Mouse (Mus musculus): ENCODE measurements around the gene Cic. TPM values are rescaled to one million over a fixed set of nuclear protein-coding genes. Genes with fewer than 3 reads are reported as not detected.
A peak's percentile ranks its signal among the peaks of the same experiment; 100 is the strongest.

Gene Cic
- polyA plus RNA-seq, 1 experiment from 2014 or later = 46.6 TPM

DNA sequence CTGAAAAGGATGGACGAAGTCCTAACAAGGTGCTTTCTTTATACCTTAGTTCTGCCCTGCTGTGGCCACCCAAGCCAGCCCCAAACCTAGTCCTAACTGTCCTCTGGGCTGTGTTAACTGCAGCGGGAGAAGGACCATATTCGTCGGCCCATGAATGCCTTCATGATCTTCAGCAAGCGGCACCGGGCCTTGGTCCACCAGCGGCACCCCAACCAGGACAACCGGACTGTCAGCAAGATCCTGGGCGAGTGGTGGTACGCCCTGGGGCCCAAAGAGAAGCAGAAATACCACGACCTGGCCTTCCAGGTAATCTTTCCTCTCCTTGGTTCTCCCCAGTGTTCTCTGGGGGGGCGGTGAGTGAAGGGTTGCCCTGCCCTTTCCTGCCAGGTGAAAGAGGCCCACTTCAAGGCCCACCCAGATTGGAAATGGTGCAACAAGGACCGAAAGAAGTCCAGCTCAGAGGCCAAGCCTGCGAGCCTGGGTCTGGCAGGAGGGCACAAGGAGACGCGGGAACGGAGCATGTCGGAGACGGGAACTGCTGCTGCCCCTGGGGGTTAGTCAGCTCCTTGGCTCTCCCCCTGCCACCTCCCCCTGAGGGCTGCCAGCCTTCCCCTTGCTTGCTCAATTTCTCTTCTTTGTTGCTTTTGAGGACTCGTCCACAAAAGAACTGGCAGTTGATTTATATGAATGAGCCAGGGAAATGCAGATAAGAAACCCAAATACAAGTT, 18.2 kb downstream of the Cic start:
- Histone ChIP-seq H3K4me3 (ENCODE audit: low read depth, low read length) (no peak overlapping the region), H3K4me1 (ENCODE audit: control insufficient read depth, insufficient read depth, low read length) (peaks cover 30% of the 10 kb centered on the region), H3K9ac (replicated peaks; ENCODE audit: low read depth, low read length) (no peak overlapping the region), H3K27me3 (ENCODE audit: control insufficient read depth, insufficient read depth, low read length) (no peaks in the 10 kb centered on the region), H3K27ac (ENCODE audit: low read depth, low read length) (no peak overlapping the region), H3K4me2 (ENCODE audit: low read depth, low read length) (0 out of 2 replicates have a peak overlapping the region, but pooled peaks have one; percentile 90), H3K9me3 (ENCODE audit: control insufficient read depth, low read length) (no peaks in the 10 kb centered on the region), H3K36me3 (ENCODE audit: control insufficient read depth, insufficient read depth, low read length) (peaks cover 50% of the 10 kb centered on the region)
- WGBS = 81% methylated on average over 20 of the region's 20 CpGs
- no peak for ATAC-seq (ENCODE audit: low read depth)

DNA sequence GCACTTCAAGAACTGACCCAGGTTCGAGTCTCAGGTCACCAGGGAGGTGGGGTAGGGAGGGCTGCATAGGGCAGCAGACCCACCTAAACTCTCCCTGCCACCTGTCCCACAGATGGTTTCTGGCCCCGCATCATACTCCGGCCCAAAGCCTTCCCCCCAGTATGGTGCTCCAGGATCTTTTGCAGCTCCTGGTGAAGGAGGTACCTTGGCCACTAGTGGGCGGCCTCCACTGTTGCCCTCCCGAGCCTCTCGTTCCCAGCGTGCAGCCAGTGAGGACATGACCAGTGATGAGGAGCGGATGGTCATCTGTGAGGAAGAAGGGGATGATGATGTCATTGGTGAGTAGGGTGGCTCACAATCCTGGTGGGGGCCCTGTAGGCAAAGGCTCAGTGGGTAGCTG, 19.5 kb downstream of the Cic start:
- no peak overlapping the region for H3K9ac ChIP-seq (replicated peaks; ENCODE audit: low read depth, low read length)
- 86% methylated on average over 8 of the region's 8 CpGs for WGBS
- H3K4me3 ChIP-seq (ENCODE audit: low read depth, low read length) = no peak overlapping the region
- no peaks in the 10 kb centered on the region for H3K27me3 ChIP-seq (ENCODE audit: control insufficient read depth, insufficient read depth, low read length)
- ATAC-seq (ENCODE audit: low read depth) = no peak
- H3K9me3 ChIP-seq (ENCODE audit: control insufficient read depth, low read length) = no peaks in the 10 kb centered on the region
- H3K27ac ChIP-seq (ENCODE audit: low read depth, low read length) = no peak overlapping the region
- H3K4me1 ChIP-seq (ENCODE audit: control insufficient read depth, insufficient read depth, low read length) = peaks cover 20% of the 10 kb centered on the region
- H3K36me3 ChIP-seq (ENCODE audit: control insufficient read depth, insufficient read depth, low read length) = peaks cover 64% of the 10 kb centered on the region
- no peak overlapping the region for H3K4me2 ChIP-seq (ENCODE audit: low read depth, low read length)

DNA sequence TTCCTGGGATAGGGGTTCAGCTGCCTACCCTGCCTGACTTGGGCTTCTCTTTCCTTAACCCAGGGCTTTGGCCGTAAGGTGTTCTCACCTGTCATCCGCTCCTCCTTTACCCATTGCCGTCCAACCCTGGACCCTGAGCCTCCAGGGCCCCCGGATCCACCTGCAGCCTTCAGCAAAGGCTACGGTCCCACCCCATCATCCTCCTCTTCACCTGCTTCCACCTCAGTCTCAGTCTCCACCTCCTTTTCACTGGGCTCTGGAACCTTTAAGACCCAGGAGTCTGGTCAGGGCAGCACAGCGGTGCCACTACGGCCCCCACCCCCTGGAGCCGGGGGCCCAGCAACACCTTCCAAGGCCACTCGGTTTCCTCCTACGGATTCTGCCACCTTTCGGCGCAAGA, 20.5 kb downstream of the Cic start:
- Histone ChIP-seq H3K27ac (ENCODE audit: low read depth, low read length) (no peak overlapping the region), H3K27me3 (ENCODE audit: control insufficient read depth, insufficient read depth, low read length) (no peaks in the 10 kb centered on the region), H3K4me1 (ENCODE audit: control insufficient read depth, insufficient read depth, low read length) (peaks cover 18% of the 10 kb centered on the region), H3K4me2 (ENCODE audit: low read depth, low read length) (no peak overlapping the region), H3K4me3 (ENCODE audit: low read depth, low read length) (no peak overlapping the region), H3K9ac (replicated peaks; ENCODE audit: low read depth, low read length) (no peak overlapping the region), H3K36me3 (ENCODE audit: control insufficient read depth, insufficient read depth, low read length) (peaks cover 74% of the 10 kb centered on the region), H3K9me3 (ENCODE audit: control insufficient read depth, low read length) (no peaks in the 10 kb centered on the region)
- WGBS = 98% methylated on average over 12 of the region's 12 CpGs
- ATAC-seq (ENCODE audit: low read depth) = no peak

DNA sequence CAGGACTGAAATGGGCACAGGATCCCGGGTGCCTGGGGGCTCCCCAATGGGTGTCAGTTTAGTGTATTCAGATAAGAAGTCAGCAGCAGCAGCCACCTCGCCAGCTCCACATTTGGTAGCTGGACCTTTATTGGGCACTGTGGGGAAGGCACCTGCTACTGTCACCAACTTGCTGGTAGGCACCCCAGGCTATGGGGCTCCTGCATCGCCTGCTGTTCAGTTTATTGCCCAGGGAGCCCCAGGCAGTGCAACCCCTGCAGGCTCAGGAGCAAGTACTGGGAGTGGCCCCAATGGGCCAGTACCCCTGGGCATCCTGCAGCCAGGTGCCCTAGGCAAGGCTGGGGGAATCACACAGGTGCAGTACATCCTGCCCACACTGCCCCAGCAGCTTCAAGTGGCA, 21.2 kb downstream of the Cic start:
- 86% methylated on average over 3 of the region's 3 CpGs for WGBS
- Histone ChIP-seq H3K4me2 (ENCODE audit: low read depth, low read length) (no peak overlapping the region), H3K4me1 (ENCODE audit: control insufficient read depth, insufficient read depth, low read length) (peaks cover 11% of the 10 kb centered on the region), H3K27me3 (ENCODE audit: control insufficient read depth, insufficient read depth, low read length) (no peaks in the 10 kb centered on the region), H3K9me3 (ENCODE audit: control insufficient read depth, low read length) (no peaks in the 10 kb centered on the region), H3K4me3 (ENCODE audit: low read depth, low read length) (no peak overlapping the region), H3K27ac (ENCODE audit: low read depth, low read length) (no peak overlapping the region), H3K9ac (replicated peaks; ENCODE audit: low read depth, low read length) (no peak overlapping the region), H3K36me3 (ENCODE audit: control insufficient read depth, insufficient read depth, low read length) (peaks cover 81% of the 10 kb centered on the region)
- ATAC-seq (ENCODE audit: low read depth) = no peak

DNA sequence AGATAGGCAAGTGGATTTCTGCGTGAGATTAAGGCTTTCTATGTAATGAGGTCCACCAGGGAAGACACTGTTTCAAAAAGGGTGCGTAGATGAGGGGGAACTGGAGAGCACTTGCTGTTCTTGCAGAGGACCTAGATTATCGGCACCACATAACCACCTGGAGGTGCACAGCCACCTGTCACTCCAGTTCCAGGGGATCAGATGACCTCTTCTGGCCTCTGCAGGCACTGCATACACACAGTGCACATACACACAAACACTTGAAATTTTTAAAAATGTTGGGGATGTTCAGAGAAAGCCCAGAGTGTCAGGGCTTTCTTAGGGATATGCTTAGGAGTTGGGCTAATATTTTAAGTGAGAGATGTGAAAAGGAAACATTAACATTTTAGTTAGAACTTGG, 22.4 kb downstream of the Cic start:
- Histone ChIP-seq H3K4me3 (ENCODE audit: low read depth, low read length) (no peak overlapping the region), H3K27me3 (ENCODE audit: control insufficient read depth, insufficient read depth, low read length) (no peaks in the 10 kb centered on the region), H3K9me3 (ENCODE audit: control insufficient read depth, low read length) (no peaks in the 10 kb centered on the region), H3K9ac (replicated peaks; ENCODE audit: low read depth, low read length) (no peak overlapping the region), H3K4me1 (ENCODE audit: control insufficient read depth, insufficient read depth, low read length) (no peaks in the 10 kb centered on the region), H3K36me3 (ENCODE audit: control insufficient read depth, insufficient read depth, low read length) (peaks cover 88% of the 10 kb centered on the region), H3K4me2 (ENCODE audit: low read depth, low read length) (no peak overlapping the region), H3K27ac (ENCODE audit: low read depth, low read length) (no peak overlapping the region)
- no peak for ATAC-seq (ENCODE audit: low read depth)
- 99% methylated on average over 3 of the region's 3 CpGs for WGBS

DNA sequence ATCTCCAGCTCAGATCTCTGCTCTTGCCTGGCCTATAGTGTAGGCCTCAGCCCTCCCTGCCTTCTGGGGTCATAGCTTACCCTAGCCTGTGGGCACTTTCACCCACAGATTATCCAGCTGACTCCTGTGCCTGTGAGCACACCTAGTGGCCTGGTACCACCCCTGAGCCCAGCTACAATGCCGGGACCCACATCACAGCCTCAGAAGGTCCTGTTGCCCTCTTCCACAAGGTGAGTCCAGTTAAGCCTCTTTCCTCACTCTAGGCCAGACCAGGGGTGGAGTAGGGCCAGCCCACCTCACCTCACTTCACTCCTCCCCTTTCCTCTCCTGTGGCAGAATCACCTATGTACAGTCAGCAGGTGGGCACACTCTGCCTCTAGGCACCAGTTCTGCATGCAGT, 23.0 kb downstream of the Cic start:
- no peak overlapping the region for H3K4me2 ChIP-seq (ENCODE audit: low read depth, low read length)
- no peak overlapping the region for H3K4me3 ChIP-seq (ENCODE audit: low read depth, low read length)
- 94% methylated on average over 1 of the region's 1 CpGs for WGBS
- H3K27me3 ChIP-seq (ENCODE audit: control insufficient read depth, insufficient read depth, low read length) = no peaks in the 10 kb centered on the region
- H3K9ac ChIP-seq (replicated peaks; ENCODE audit: low read depth, low read length) = no peak overlapping the region
- ATAC-seq (ENCODE audit: low read depth) = no peak
- H3K27ac ChIP-seq (ENCODE audit: low read depth, low read length) = no peak overlapping the region
- peaks cover 1% of the 10 kb centered on the region for H3K4me1 ChIP-seq (ENCODE audit: control insufficient read depth, insufficient read depth, low read length)
- H3K9me3 ChIP-seq (ENCODE audit: control insufficient read depth, low read length) = no peaks in the 10 kb centered on the region
- H3K36me3 ChIP-seq (ENCODE audit: control insufficient read depth, insufficient read depth, low read length) = peaks cover 87% of the 10 kb centered on the region

DNA sequence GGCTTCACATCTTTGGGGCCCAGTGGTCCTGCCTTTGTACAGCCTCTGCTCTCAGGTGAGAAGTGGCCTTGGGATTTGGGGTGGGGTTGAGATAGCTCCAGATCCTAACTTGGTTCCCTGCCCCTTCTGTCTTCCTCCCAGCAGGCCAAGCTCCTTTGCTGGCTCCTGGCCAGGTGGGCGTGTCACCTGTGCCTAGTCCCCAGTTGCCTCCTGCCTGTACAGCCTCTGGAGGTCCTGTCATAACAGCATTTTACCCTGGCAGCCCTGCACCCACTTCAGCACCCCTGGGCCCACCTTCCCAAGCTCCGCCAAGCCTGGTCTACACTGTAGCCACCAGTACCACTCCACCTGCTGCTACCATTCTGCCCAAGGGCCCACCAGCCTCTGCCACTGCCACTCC, 23.4 kb downstream of the Cic start:
- H3K9me3 ChIP-seq (ENCODE audit: control insufficient read depth, low read length) = no peaks in the 10 kb centered on the region
- H3K4me3 ChIP-seq (ENCODE audit: low read depth, low read length) = no peak overlapping the region
- H3K27me3 ChIP-seq (ENCODE audit: control insufficient read depth, insufficient read depth, low read length) = no peaks in the 10 kb centered on the region
- no peak overlapping the region for H3K4me2 ChIP-seq (ENCODE audit: low read depth, low read length)
- no peak overlapping the region for H3K9ac ChIP-seq (replicated peaks; ENCODE audit: low read depth, low read length)
- 90% methylated on average over 2 of the region's 2 CpGs for WGBS
- H3K4me1 ChIP-seq (ENCODE audit: control insufficient read depth, insufficient read depth, low read length) = peaks cover 6% of the 10 kb centered on the region
- no peak overlapping the region for H3K27ac ChIP-seq (ENCODE audit: low read depth, low read length)
- H3K36me3 ChIP-seq (ENCODE audit: control insufficient read depth, insufficient read depth, low read length) = peaks cover 83% of the 10 kb centered on the region
- ATAC-seq (ENCODE audit: low read depth) = no peak

DNA sequence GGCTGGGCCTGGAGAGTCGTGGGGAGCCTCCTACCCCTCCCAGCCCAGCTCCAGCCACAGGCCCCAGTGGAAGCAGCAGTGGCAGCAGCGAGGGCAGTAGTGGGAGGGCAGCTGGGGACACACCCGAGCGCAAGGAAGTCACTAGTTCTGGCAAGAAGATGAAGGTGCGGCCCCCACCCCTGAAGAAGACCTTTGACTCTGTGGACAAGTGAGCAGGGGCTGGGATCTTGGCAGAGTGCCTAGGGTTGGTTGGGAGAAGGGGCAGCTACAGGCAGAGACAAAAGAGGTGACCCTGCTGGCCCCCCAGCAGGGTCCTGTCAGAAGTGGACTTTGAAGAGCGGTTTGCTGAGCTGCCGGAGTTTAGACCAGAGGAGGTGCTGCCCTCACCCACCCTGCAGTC, 24.6 kb downstream of the Cic start:
- Histone ChIP-seq H3K4me2 (ENCODE audit: low read depth, low read length) (no peak overlapping the region), H3K27me3 (ENCODE audit: control insufficient read depth, insufficient read depth, low read length) (no peaks in the 10 kb centered on the region), H3K36me3 (ENCODE audit: control insufficient read depth, insufficient read depth, low read length) (peaks cover 73% of the 10 kb centered on the region), H3K4me3 (ENCODE audit: low read depth, low read length) (no peak overlapping the region), H3K9ac (replicated peaks; ENCODE audit: low read depth, low read length) (no peak overlapping the region), H3K9me3 (ENCODE audit: control insufficient read depth, low read length) (no peaks in the 10 kb centered on the region), H3K4me1 (ENCODE audit: control insufficient read depth, insufficient read depth, low read length) (peaks cover 15% of the 10 kb centered on the region), H3K27ac (ENCODE audit: low read depth, low read length) (peak overlapping the region; percentile 6; the same call in 1 of the 2 replicates)
- 61% methylated on average over 7 of the region's 7 CpGs for WGBS
- ATAC-seq (ENCODE audit: low read depth) = no peak

DNA sequence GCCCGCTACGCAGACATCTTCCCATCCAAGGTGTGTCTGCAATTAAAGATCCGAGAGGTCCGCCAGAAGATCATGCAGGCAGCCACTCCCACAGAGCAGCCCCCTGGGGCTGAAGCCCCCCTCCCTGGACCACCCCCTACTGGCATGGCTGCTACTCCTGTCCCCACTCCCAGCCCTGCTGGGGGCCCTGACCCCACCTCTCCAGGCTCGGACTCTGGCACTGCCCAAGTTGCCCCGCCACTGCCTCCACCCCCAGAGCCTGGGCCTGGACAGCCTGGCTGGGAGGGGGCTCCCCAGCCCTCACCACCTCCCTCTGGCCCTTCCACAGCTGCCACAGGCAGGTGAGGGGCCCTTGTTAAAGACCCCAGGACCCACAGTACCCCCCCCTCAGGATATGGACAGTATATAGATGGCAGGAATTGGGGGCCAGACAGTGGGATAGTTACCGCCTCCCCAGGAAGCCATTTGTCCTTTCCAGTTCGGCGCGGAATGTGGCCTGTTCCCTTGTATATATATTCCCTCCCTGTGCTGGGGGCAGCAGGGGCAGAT, 25.8 kb downstream of the Cic start:
- no peaks in the 10 kb centered on the region for H3K27me3 ChIP-seq (ENCODE audit: control insufficient read depth, insufficient read depth, low read length)
- no peak overlapping the region for H3K4me3 ChIP-seq (ENCODE audit: low read depth, low read length)
- no peak for ATAC-seq (ENCODE audit: low read depth)
- H3K9me3 ChIP-seq (ENCODE audit: control insufficient read depth, low read length) = no peaks in the 10 kb centered on the region
- H3K4me2 ChIP-seq (ENCODE audit: low read depth, low read length) = no peak overlapping the region
- H3K9ac ChIP-seq (replicated peaks; ENCODE audit: low read depth, low read length) = no peak overlapping the region
- peaks cover 62% of the 10 kb centered on the region for H3K36me3 ChIP-seq (ENCODE audit: control insufficient read depth, insufficient read depth, low read length)
- H3K4me1 ChIP-seq (ENCODE audit: control insufficient read depth, insufficient read depth, low read length) = peaks cover 17% of the 10 kb centered on the region
- H3K27ac ChIP-seq (ENCODE audit: low read depth, low read length) = no peak overlapping the region
- 80% methylated on average over 10 of the region's 10 CpGs for WGBS
